Mouse (Mus musculus): ENCODE data around the gene Rapgef4. TPM values are rescaled to one million over a fixed set of nuclear protein-coding genes. Genes with fewer than 3 reads are reported as not detected.

Rapgef4 gene
- total RNA-seq, 2 experiments from 2014 or later, result 460 to 461 TPM

- no peak for DNase-seq (ENCODE audit: low spot score in 2 of 2)
These were observed 166.7 kb downstream of the Rapgef4 start for GRCm38 (mm10) chr2:72147695-72148094.

GRCm38 (mm10) chr2:72148647-72149046, 167.6 kb downstream of the Rapgef4 start:
- no peak for DNase-seq (ENCODE audit: low spot score in 2 of 2)

- peak; percentile 66 to 73 for DNase-seq (ENCODE audit: low spot score in 2 of 2)
These were observed 168.0 kb downstream of the Rapgef4 start for GRCm38 (mm10) chr2:72149059-72149458.

- DNase-seq (ENCODE audit: low spot score in 2 of 2), result no peak
These were observed 170.9 kb downstream of the Rapgef4 start for GRCm38 (mm10) chr2:72151792-72152554.

- DNase-seq (ENCODE audit: low spot score in 2 of 2), result no peak
These were observed 171.7 kb downstream of the Rapgef4 start for GRCm38 (mm10) chr2:72152746-72153145.

GRCm38 (mm10) chr2:72153851-72154250, 172.8 kb downstream of the Rapgef4 start:
- DNase-seq (ENCODE audit: low spot score in 2 of 2), result no peak

- DNase-seq (ENCODE audit: low spot score in 2 of 2), result no peak
These were observed 174.2 kb downstream of the Rapgef4 start for GRCm38 (mm10) chr2:72155102-72155773.

GRCm38 (mm10) chr2:72156484-72156883, 175.4 kb downstream of the Rapgef4 start:
- no peak for DNase-seq (ENCODE audit: low spot score in 2 of 2)

GRCm38 (mm10) chr2:72157561-72157960, 176.5 kb downstream of the Rapgef4 start:
- no peak for DNase-seq (ENCODE audit: low spot score in 2 of 2)

GRCm38 (mm10) chr2:72158045-72158444, 177.0 kb downstream of the Rapgef4 start:
- DNase-seq (ENCODE audit: low spot score in 2 of 2), result no peak

GRCm38 (mm10) chr2:72158691-72159225, 177.7 kb downstream of the Rapgef4 start:
- DNase-seq (ENCODE audit: low spot score in 2 of 2), result no peak

- DNase-seq (ENCODE audit: low spot score in 2 of 2), result no peak
These were observed 178.2 kb downstream of the Rapgef4 start for GRCm38 (mm10) chr2:72159281-72159680.

- no peak for DNase-seq (ENCODE audit: low spot score in 2 of 2)
These were observed 184.3 kb downstream of the Rapgef4 start for GRCm38 (mm10) chr2:72165136-72165854.

GRCm38 (mm10) chr2:72169451-72170100, 188.5 kb downstream of the Rapgef4 start:
- no peak for DNase-seq (ENCODE audit: low spot score in 2 of 2)

GRCm38 (mm10) chr2:72170546-72170945, 189.5 kb downstream of the Rapgef4 start:
- no peak for DNase-seq (ENCODE audit: low spot score in 2 of 2)

- no peak for DNase-seq (ENCODE audit: low spot score in 2 of 2)
These were observed 190.2 kb downstream of the Rapgef4 start for GRCm38 (mm10) chr2:72171204-72171603.

GRCm38 (mm10) chr2:72173010-72173409, 192.0 kb downstream of the Rapgef4 start:
- no peak for DNase-seq (ENCODE audit: low spot score in 2 of 2)

- DNase-seq (ENCODE audit: low spot score in 2 of 2), result no peak
These were observed 192.8 kb downstream of the Rapgef4 start for GRCm38 (mm10) chr2:72173844-72174243.

GRCm38 (mm10) chr2:72175536-72175935, 194.5 kb downstream of the Rapgef4 start:
- peak in 1 of 2 experiments; percentile 10 for DNase-seq (ENCODE audit: low spot score in 2 of 2)

- no peak for DNase-seq (ENCODE audit: low spot score in 2 of 2)
These were observed 194.9 kb downstream of the Rapgef4 start for GRCm38 (mm10) chr2:72175971-72176370.

All from left cerebral cortex, adult 18-20 months (tissue).